Mouse (Mus musculus): Measurements from ENCODE around the gene S100a9.

GRCm38 (mm10) chr3:90644220-90644619 lies 51.3 kb downstream of the S100a9 start:
- TF ChIP-seq TAL1 (IDR thresholded peaks at IDR 0.05; ENCODE audit: low read length) (no peak), GATA1 (IDR thresholded peaks at IDR 0.05; ENCODE audit: low read length) (no peak)
